Mouse (Mus musculus) stomach, embryonic 14.5 days (tissue): ENCODE results near the gene Wiz. TPM values are rescaled to one million over a fixed set of nuclear protein-coding genes. Genes with fewer than 3 reads are reported as not detected.

Source experiments
- ATAC-seq: fragments of 200-750 bp; cut with Nextera tagmentation; 2 replicates; pipeline ENCODE4 v1.8.0; 2017; ENCODE audit warnings: low read depth, moderate TSS enrichment; ENCODE audit not compliant: insufficient number of reproducible peaks, insufficient read depth, low FRiP score
- H3K27ac ChIP-seq: fragments of 300-500 bp; sonication (generic); 2 replicates; pipeline ENCODE4 v1.5.1; 2014; ENCODE audit warnings: mild to moderate bottlenecking, low read length, moderate library complexity, mixed read lengths
- H3K27me3 ChIP-seq: fragments of 300-500 bp; sonication (generic); 2 replicates; pipeline ENCODE4 v1.6.1; 2014; ENCODE audit warnings: low read length, control low read depth, mixed read lengths; ENCODE audit not compliant: control insufficient read depth, insufficient read depth
- H3K36me3 ChIP-seq: fragments of 300-500 bp; sonication (generic); 2 replicates; pipeline ENCODE4 v1.6.1; 2014; ENCODE audit warnings: mild to moderate bottlenecking, control low read depth, low read length, moderate library complexity, mixed read lengths; ENCODE audit not compliant: control insufficient read depth, insufficient read depth
- H3K4me1 ChIP-seq: fragments of 300-500 bp; sonication (generic); 2 replicates; pipeline ENCODE4 v1.6.1; 2014; ENCODE audit warnings: low read length, control low read depth, mixed read lengths; ENCODE audit not compliant: control insufficient read depth, insufficient read depth
- H3K4me2 ChIP-seq: fragments of 300-500 bp; sonication (generic); replicated peaks from 2 replicates; pipeline ENCODE4 v1.6.1; 2014; ENCODE audit warnings: low read depth, low read length, control low read depth
- H3K4me3 ChIP-seq: fragments of 300-500 bp; sonication (generic); 2 replicates; pipeline ENCODE4 v1.5.1; 2014; ENCODE audit warnings: low read depth, low read length, control low read depth
- H3K9ac ChIP-seq: fragments of 300-500 bp; sonication (generic); replicated peaks from 2 replicates; pipeline ENCODE4 v1.6.1; 2014; ENCODE audit warnings: low read depth, mild to moderate bottlenecking, control low read depth, low read length, moderate library complexity, mixed read lengths
- H3K9me3 ChIP-seq: fragments of 300-500 bp; sonication (generic); 2 replicates; pipeline ENCODE4 v1.6.1; 2016; ENCODE audit warnings: low read depth, low read length, control low read depth; ENCODE audit not compliant: control insufficient read depth
- WGBS: fragments of 180-500 bp; shearing (Covaris S2); extraction: QIAGEN DNeasy Blood & Tissue Kit; methylation state at CpG from one replicate; pipeline ENCODE4 v1.1.7; 2014; 5-methylcytosine and 5-hydroxymethylcytosine counted together
- polyA plus RNA-seq: library from polyadenylated mRNA; unstranded; fragments of >200 nt; fragmentation: Nextera tagmentation; extraction: Ambion mirVana; gene quantifications from 2 replicates; pipeline ENCODE4 v1.2.1, GENCODE M21; 2014

Gene Wiz
- polyA plus RNA-seq, 1 experiment from 2014 or later = 32.2 TPM

DNA sequence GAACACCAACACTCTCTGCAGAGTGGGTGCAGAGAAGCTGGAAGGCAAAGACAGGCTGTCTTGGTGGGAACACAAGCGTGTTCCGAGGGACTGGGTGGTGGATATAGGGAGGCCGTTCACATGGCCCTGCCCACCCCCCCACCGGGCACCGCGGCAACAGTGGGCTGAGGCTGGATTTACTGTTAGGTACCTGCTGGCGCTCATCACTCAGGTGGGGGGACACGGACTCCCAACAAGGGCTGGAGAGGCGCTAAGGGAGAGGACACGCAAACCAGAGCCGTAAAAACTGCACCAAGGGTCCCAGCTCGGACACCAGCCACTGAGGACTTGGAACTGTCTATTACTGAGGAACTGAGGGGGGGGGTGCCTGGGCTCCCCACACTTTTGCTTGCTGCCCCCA, 54.3 kb downstream of the Wiz start:
- Histone ChIP-seq H3K9me3 (no peaks in the 10 kb centered on the region), H3K4me3 (no peak overlapping the region), H3K4me2 (no peak overlapping the region), H3K27me3 (no peaks in the 10 kb centered on the region), H3K27ac (no peak overlapping the region), H3K36me3 (peaks cover 66% of the 10 kb centered on the region), H3K4me1 (no peaks in the 10 kb centered on the region), H3K9ac (no peak overlapping the region)
- 95% methylated on average over 12 of the region's 12 CpGs for WGBS
- ATAC-seq = no peak

DNA sequence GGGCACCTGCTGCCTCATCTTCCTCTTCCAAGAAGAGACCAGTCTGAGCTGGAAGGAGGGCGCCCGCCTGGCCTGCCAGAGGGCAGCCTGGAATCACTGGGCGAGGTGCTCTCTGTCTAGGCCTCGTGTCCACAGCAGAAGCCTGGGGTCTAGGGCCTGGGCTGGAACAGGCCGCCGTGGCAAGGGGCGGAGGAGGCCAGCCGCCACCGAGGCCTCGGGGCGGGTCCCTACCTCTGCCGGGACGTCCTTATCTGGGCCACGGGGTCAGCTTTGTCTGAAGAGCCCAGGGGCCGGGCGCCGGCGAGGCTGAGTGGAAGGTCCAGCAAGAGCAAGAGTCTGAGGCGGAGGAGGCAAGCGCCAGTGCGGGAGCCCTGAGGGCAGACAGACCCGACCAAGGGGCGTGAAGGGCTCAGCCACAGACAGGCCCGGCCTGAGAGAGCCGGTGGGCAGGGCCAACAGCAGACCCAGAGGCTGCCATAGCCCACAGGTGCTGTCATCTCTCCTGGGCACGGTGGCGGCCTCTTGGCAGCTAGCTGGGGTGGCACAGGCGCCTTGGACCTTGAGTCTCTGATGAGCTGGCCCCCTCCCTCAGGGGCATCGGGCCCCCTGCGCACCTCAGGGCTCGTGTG, 55.5 kb downstream of the Wiz start:
- Histone ChIP-seq H3K4me1 (no peaks in the 10 kb centered on the region), H3K27ac (no peak overlapping the region), H3K9me3 (no peaks in the 10 kb centered on the region), H3K9ac (no peak overlapping the region), H3K4me3 (no peak overlapping the region), H3K27me3 (no peaks in the 10 kb centered on the region), H3K36me3 (peaks cover 71% of the 10 kb centered on the region), H3K4me2 (no peak overlapping the region)
- peak; percentile 66; the same call in 1 of the 2 replicates for ATAC-seq
- 83% methylated on average over 31 of the region's 31 CpGs for WGBS

DNA sequence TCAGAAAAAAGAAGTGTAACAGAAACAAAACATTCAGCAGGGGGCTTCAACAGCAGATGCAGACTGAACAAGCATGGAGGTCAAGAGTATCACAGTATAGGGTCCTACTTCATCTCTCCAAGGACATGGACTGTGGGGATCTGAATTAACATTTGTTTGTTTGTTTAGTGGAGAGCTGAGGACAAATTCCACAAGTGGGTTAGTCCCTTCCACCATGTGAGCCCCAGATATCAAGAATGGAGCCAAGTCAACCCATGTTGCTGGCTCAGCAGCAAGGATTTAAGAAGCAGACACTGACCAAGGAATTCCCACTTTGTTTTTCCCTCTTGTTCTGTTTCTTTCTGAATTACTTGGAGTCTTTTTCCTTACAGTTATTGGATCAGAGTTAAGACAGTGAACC, 61.7 kb downstream of the Wiz start:
- Histone ChIP-seq H3K27me3 (no peaks in the 10 kb centered on the region), H3K36me3 (peaks cover 32% of the 10 kb centered on the region), H3K9ac (no peak overlapping the region), H3K9me3 (no peaks in the 10 kb centered on the region), H3K4me3 (no peak overlapping the region), H3K4me1 (no peaks in the 10 kb centered on the region), H3K4me2 (no peak overlapping the region), H3K27ac (no peak overlapping the region)
- ATAC-seq = no peak

DNA sequence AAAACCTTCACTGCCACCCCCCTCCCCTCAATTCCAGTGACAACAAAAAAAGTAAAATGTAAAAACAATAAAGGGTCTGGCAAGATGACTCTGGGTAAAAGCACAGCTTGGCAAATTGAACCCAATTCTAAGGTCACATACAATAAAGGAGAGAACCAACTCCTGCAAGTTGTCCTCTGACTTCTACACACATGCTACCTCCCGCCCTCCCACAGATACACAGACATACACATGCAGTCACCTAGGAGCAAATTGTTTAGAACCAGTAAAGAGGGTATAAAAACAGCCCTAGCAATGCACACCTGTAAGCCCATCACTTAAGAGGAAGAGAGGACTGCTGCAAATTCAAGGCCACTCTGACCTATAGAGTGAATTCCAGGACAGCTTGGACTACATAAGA, 66.4 kb downstream of the Wiz start:
- ATAC-seq = no peak
- H3K27me3 ChIP-seq = no peaks in the 10 kb centered on the region
- H3K36me3 ChIP-seq = peaks cover 17% of the 10 kb centered on the region
- no peak overlapping the region for H3K4me3 ChIP-seq
- H3K27ac ChIP-seq = no peak overlapping the region
- no peak overlapping the region for H3K9ac ChIP-seq
- no peak overlapping the region for H3K4me2 ChIP-seq
- no peaks in the 10 kb centered on the region for H3K9me3 ChIP-seq
- WGBS = 87% methylated on average over 1 of the region's 1 CpGs
- peaks cover 18% of the 10 kb centered on the region; the same call in 1 of the 2 replicates for H3K4me1 ChIP-seq

DNA sequence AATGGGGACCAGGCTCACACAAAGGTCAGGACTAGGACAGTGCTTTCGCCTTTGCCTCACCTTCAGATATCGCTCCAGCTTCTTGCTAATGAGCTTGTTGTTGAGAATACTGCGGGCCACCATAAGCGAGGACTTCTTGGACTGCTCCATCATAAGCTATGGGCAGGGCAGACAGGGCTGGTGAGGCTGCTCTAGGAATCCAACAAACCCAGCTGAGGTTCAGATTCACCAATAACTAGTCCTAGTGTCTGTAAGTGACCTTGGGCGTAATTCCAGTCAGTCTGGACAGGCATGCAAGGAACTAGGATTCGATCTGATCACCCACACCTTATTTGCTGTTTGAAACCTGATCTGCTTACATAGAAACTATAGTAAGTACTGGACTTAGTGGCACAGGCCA, 67.4 kb downstream of the Wiz start:
- peaks cover 23% of the 10 kb centered on the region for H3K36me3 ChIP-seq
- peak overlapping the region; percentile 86 for H3K27ac ChIP-seq
- H3K4me3 ChIP-seq = peak overlapping the region; percentile 69
- no peaks in the 10 kb centered on the region for H3K9me3 ChIP-seq
- peaks cover 18% of the 10 kb centered on the region; the same call in 1 of the 2 replicates for H3K4me1 ChIP-seq
- peak overlapping the region; percentile 76 for H3K9ac ChIP-seq
- H3K4me2 ChIP-seq = peak overlapping the region; percentile 66
- WGBS = 15% methylated on average over 6 of the region's 6 CpGs
- H3K27me3 ChIP-seq = no peaks in the 10 kb centered on the region
- no peak for ATAC-seq

DNA sequence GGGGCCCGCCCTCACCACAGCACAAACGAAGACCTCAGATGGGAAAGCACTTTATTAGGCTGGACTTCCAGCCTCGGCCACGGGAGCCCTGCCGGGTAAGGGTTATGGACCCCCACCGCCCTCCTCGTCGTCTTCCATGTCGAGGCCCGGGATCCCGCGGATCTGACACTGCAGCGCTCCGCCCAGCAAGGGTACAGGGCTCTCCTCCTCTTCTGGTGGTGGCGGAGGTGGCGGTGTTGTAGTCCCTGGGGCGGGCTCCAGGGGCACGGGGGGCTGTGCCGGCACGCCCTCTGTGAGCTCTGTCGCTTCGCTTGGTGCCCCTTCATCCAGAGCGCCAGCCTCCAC, 67.9 kb downstream of the Wiz start:
- peaks cover 28% of the 10 kb centered on the region for H3K36me3 ChIP-seq

DNA sequence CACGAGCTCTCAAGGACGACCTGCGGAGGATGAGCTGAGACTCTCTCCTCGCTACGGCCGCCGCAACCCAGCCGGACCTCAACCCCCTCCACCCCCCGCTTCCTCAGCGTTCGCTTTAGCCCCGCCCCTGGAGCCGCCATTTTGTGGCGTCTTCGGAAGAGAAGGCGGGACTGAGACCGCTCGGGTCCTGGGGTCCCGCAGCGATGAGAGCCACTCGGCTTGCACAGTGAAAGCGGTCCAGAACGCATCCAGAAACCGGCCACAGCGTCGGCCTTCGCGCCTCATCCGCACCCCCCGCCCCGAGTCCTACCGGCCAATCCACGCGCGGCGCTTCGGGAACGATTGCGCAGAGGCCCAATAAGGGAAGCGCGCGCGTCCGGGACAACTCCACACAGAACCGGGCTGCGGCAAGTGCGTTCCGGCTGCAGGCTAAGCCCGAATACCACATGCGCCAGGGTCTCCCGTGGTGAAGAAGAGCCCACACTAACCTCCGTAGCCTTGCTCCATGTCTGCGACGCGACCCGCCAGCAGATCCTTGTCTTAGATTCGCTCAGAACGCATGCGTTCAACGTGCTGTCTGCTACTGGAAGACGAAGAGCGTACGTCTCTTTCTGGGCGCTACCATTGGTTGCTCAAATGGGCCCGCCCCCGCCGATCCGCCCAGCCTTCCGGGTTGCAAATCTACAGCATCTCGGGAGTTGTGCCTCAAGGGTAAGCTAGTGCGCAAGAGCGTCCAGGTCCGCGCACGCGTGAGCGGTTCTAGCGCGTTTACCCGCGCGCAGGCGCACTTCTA, 68.4 kb downstream of the Wiz start, which contains the start of gene Akap8:
Gene Akap8 (minus strand): TSS at position 642 of the 793 bp plus-strand sequence.
- peak within 1 kb of the TSS; percentile 95 for H3K27ac ChIP-seq
- peak within 1 kb of the TSS; percentile 69 for H3K4me3 ChIP-seq
- peak; percentile 96 for ATAC-seq
- H3K9me3 ChIP-seq = no peaks in the 10 kb centered on the region
- H3K36me3 ChIP-seq = peaks cover 31% of the 10 kb centered on the region
- peak within 1 kb of the TSS; percentile 83 for H3K4me2 ChIP-seq
- no peaks in the 10 kb centered on the region for H3K27me3 ChIP-seq
- peak within 1 kb of the TSS; percentile 76 for H3K9ac ChIP-seq
- WGBS = under 1% methylated on average over 83 of the region's 83 CpGs
- H3K4me1 ChIP-seq = peaks cover 18% of the 10 kb centered on the region; the same call in 1 of the 2 replicates

More for the DNA sequence above, 67.9 kb downstream of the Wiz start:
- Histone ChIP-seq H3K27ac (peak overlapping the region; percentile 86), H3K4me3 (peak overlapping the region; percentile 69), H3K9ac (peak overlapping the region; percentile 76), H3K9me3 (no peaks in the 10 kb centered on the region), H3K27me3 (no peaks in the 10 kb centered on the region), H3K4me2 (peak overlapping the region; percentile 66), H3K4me1 (peaks cover 18% of the 10 kb centered on the region; the same call in 1 of the 2 replicates)
- under 1% methylated on average over 23 of the region's 23 CpGs for WGBS
- peak; percentile 60 for ATAC-seq

DNA sequence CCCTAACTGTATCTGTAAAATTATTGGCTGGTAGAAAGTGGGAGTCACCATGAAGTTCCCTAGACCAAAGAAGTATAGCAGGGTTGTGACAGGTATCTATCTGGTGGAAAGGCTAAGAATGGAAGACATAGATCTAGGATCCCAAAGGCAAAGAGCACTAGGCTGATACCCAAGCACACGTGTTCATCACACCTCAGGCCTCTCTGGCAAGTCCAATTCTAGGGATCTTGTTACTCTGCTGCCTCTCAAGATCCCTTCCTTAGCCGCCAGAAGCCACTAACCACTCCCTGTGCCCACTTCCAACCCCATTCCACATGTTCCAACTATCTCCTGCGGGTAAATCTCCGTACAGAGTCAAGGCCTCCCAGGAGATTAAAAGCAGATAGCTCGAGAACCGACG, 69.3 kb downstream of the Wiz start:
- Histone ChIP-seq H3K9ac (peak overlapping the region; percentile 65), H3K9me3 (no peaks in the 10 kb centered on the region), H3K36me3 (peaks cover 36% of the 10 kb centered on the region), H3K4me1 (peaks cover 18% of the 10 kb centered on the region; the same call in 1 of the 2 replicates), H3K4me3 (peak overlapping the region; percentile 69), H3K4me2 (peak overlapping the region; percentile 83), H3K27ac (peak overlapping the region; percentile 95), H3K27me3 (no peaks in the 10 kb centered on the region)
- no peak for ATAC-seq
- WGBS = under 1% methylated on average over 7 of the region's 7 CpGs
